Mouse (Mus musculus): Measurements from ENCODE around the gene Trmt10a.

The Trmt10a gene

GRCm38 (mm10) chr3:138193683-138194302 is 50.5 kb downstream of the Trmt10a start, which contains the start of gene 4930579F01Rik:
4930579F01Rik (minus strand) TSS chr3:138193825.
- in situ Hi-C loops (cut with MboI, MseI) = no loop called here

- in situ Hi-C loops (cut with MboI, MseI) = no loop called here
These were observed 53.8 kb downstream of the Trmt10a start for GRCm38 (mm10) chr3:138197093-138197492.

GRCm38 (mm10) chr3:138197556-138197955 is 54.3 kb downstream of the Trmt10a start:
- in situ Hi-C loops (cut with MboI, MseI) = no loop called here

- in situ Hi-C loops (cut with MboI, MseI) = no loop called here
These were observed 54.9 kb downstream of the Trmt10a start for GRCm38 (mm10) chr3:138197973-138198721.

GRCm38 (mm10) chr3:138198722-138199068 is 55.4 kb downstream of the Trmt10a start:
- in situ Hi-C loops (cut with MboI, MseI) = no loop called here

GRCm38 (mm10) chr3:138208821-138209220 is 65.6 kb downstream of the Trmt10a start:
- in situ Hi-C loops (cut with MboI, MseI) = no loop called here
